Mouse (Mus musculus): ENCODE data around the gene Opcml. TPM values are rescaled to one million over a fixed set of nuclear protein-coding genes. Genes with fewer than 3 reads are reported as not detected.

Gene Opcml
- polyA plus RNA-seq, 1 experiment = not detected

GRCm38 (mm10) chr9:28440192-28440795, 649.7 kb downstream of the Opcml start:
- no peak for TF ChIP-seq TCF3 (IDR thresholded peaks at IDR 0.05; ENCODE audit: insufficient read length, low read depth)
- no peak for TF ChIP-seq SRF (IDR thresholded peaks at IDR 0.05; ENCODE audit: control insufficient read depth, insufficient read length, low read depth)
- TF ChIP-seq POLR2AphosphoS2 (IDR thresholded peaks at IDR 0.05; ENCODE audit: insufficient read length, low read depth) = no peak
- no peak for TF ChIP-seq MYOG (IDR thresholded peaks at IDR 0.05; ENCODE audit: control insufficient read depth in 1 of 3, insufficient read depth in 1 of 3, insufficient read length in 2 of 3, low read depth in 2 of 3)
- Histone ChIP-seq H3K4me2 (ENCODE audit: low read depth) (no peak overlapping the region), H3K4me3 (no peak overlapping the region), H3K79me2 (ENCODE audit: control insufficient read depth, insufficient read depth) (no peaks in the 10 kb centered on the region), H3ac (ENCODE audit: control insufficient read depth, insufficient read length) (no peak overlapping the region), H3K27me3 (ENCODE audit: control insufficient read depth, insufficient read depth, insufficient read length) (no peaks in the 10 kb centered on the region), H3K36me3 (ENCODE audit: control insufficient read depth, insufficient read depth) (no peaks in the 10 kb centered on the region)

GRCm38 (mm10) chr9:28444485-28444884, 653.9 kb downstream of the Opcml start:
- Histone ChIP-seq H3K36me3 (ENCODE audit: control insufficient read depth, insufficient read depth) (no peaks in the 10 kb centered on the region), H3K79me2 (ENCODE audit: control insufficient read depth, insufficient read depth) (no peaks in the 10 kb centered on the region), H3K4me2 (ENCODE audit: low read depth) (no peak overlapping the region), H3K27me3 (ENCODE audit: control insufficient read depth, insufficient read depth, insufficient read length) (no peaks in the 10 kb centered on the region), H3ac (ENCODE audit: control insufficient read depth, insufficient read length) (no peak overlapping the region), H3K4me3 (no peak overlapping the region)
- TF ChIP-seq TCF12 (IDR thresholded peaks at IDR 0.05; ENCODE audit: insufficient read depth, poor library complexity, severe bottlenecking) = no peak

GRCm38 (mm10) chr9:28444972-28445371, 654.4 kb downstream of the Opcml start:
- H3K4me3 ChIP-seq = no peak overlapping the region
- no peaks in the 10 kb centered on the region for H3K27me3 ChIP-seq (ENCODE audit: control insufficient read depth, insufficient read depth, insufficient read length)
- H3ac ChIP-seq (ENCODE audit: control insufficient read depth, insufficient read length) = no peak overlapping the region
- no peaks in the 10 kb centered on the region for H3K79me2 ChIP-seq (ENCODE audit: control insufficient read depth, insufficient read depth)
- TF ChIP-seq MAX (IDR thresholded peaks at IDR 0.05; ENCODE audit: low read depth) (no peak), REST (IDR thresholded peaks at IDR 0.05; ENCODE audit: insufficient read depth, insufficient read length) (no peak), TCF12 (IDR thresholded peaks at IDR 0.05; ENCODE audit: insufficient read depth, poor library complexity, severe bottlenecking) (no peak), MYOD1 (IDR thresholded peaks at IDR 0.05; ENCODE audit: control insufficient read depth in 1 of 3, insufficient read length in 2 of 3, low read depth in 2 of 3) (no peak), E2F4 (IDR thresholded peaks at IDR 0.05; ENCODE audit: insufficient read depth) (no peak), TCF3 (IDR thresholded peaks at IDR 0.05; ENCODE audit: insufficient read length, low read depth) (no peak), SRF (IDR thresholded peaks at IDR 0.05; ENCODE audit: control insufficient read depth, insufficient read length, low read depth) (no peak), POLR2A (IDR thresholded peaks at IDR 0.05; ENCODE audit: insufficient read length, low read depth) (no peak), MYOG (IDR thresholded peaks at IDR 0.05; ENCODE audit: control insufficient read depth in 1 of 3, insufficient read depth in 1 of 3, insufficient read length in 2 of 3, low read depth in 2 of 3) (no peak), CEBPB (IDR thresholded peaks at IDR 0.05; ENCODE audit: insufficient read depth, poor library complexity, severe bottlenecking) (no peak), USF1 (IDR thresholded peaks at IDR 0.05; ENCODE audit: low read depth) (no peak), POLR2AphosphoS2 (IDR thresholded peaks at IDR 0.05; ENCODE audit: insufficient read length, low read depth) (no peak)
- H3K4me2 ChIP-seq (ENCODE audit: low read depth) = no peak overlapping the region
- H3K36me3 ChIP-seq (ENCODE audit: control insufficient read depth, insufficient read depth) = no peaks in the 10 kb centered on the region

GRCm38 (mm10) chr9:28445863-28446262, 655.3 kb downstream of the Opcml start:
- Histone ChIP-seq H3K36me3 (ENCODE audit: control insufficient read depth, insufficient read depth) (no peaks in the 10 kb centered on the region), H3K27me3 (ENCODE audit: control insufficient read depth, insufficient read depth, insufficient read length) (no peaks in the 10 kb centered on the region), H3K4me2 (ENCODE audit: low read depth) (no peak overlapping the region), H3ac (ENCODE audit: control insufficient read depth, insufficient read length) (no peak overlapping the region), H3K4me3 (no peak overlapping the region), H3K79me2 (ENCODE audit: control insufficient read depth, insufficient read depth) (no peaks in the 10 kb centered on the region)
- peak; percentile 41 for TF ChIP-seq USF1 (IDR thresholded peaks at IDR 0.05; ENCODE audit: low read depth)
- TF ChIP-seq TCF3 (IDR thresholded peaks at IDR 0.05; ENCODE audit: insufficient read length, low read depth) = no peak
- no peak for TF ChIP-seq CEBPB (IDR thresholded peaks at IDR 0.05; ENCODE audit: insufficient read depth, poor library complexity, severe bottlenecking)
- no peak for TF ChIP-seq MYOD1 (IDR thresholded peaks at IDR 0.05; ENCODE audit: control insufficient read depth in 1 of 3, insufficient read length in 2 of 3, low read depth in 2 of 3)
- no peak for TF ChIP-seq MAX (IDR thresholded peaks at IDR 0.05; ENCODE audit: low read depth)
- no peak for TF ChIP-seq REST (IDR thresholded peaks at IDR 0.05; ENCODE audit: insufficient read depth, insufficient read length)
- no peak for TF ChIP-seq POLR2A (IDR thresholded peaks at IDR 0.05; ENCODE audit: insufficient read length, low read depth)

- Histone ChIP-seq H3K4me2 (ENCODE audit: low read depth) (no peak overlapping the region), H3K4me3 (no peak overlapping the region), H3ac (ENCODE audit: control insufficient read depth, insufficient read length) (no peak overlapping the region), H3K36me3 (ENCODE audit: control insufficient read depth, insufficient read depth) (no peaks in the 10 kb centered on the region), H3K27me3 (ENCODE audit: control insufficient read depth, insufficient read depth, insufficient read length) (no peaks in the 10 kb centered on the region), H3K79me2 (ENCODE audit: control insufficient read depth, insufficient read depth) (no peaks in the 10 kb centered on the region)
- TF ChIP-seq TCF3 (IDR thresholded peaks at IDR 0.05; ENCODE audit: insufficient read length, low read depth) = no peak
- no peak for TF ChIP-seq CEBPB (IDR thresholded peaks at IDR 0.05; ENCODE audit: insufficient read depth, poor library complexity, severe bottlenecking)
- TF ChIP-seq REST (IDR thresholded peaks at IDR 0.05; ENCODE audit: insufficient read depth, insufficient read length) = no peak
- no peak for TF ChIP-seq USF1 (IDR thresholded peaks at IDR 0.05; ENCODE audit: low read depth)
- no peak for TF ChIP-seq POLR2A (IDR thresholded peaks at IDR 0.05; ENCODE audit: insufficient read length, low read depth)
- no peak for TF ChIP-seq E2F4 (IDR thresholded peaks at IDR 0.05; ENCODE audit: insufficient read depth)
- TF ChIP-seq SRF (IDR thresholded peaks at IDR 0.05; ENCODE audit: control insufficient read depth, insufficient read length, low read depth) = no peak
Measured at GRCm38 (mm10) chr9:28446278-28447064, 655.9 kb downstream of the Opcml start.
